Mouse (Mus musculus) cortical plate, adult 2 months (tissue): Measurements from ENCODE around the gene Hoxc4. TPM values are rescaled to one million over a fixed set of nuclear protein-coding genes. Genes with fewer than 3 reads are reported as not detected.

ENCODE experiments used
- H3K27ac ChIP-seq: fragments of 200-500 bp; 2 replicates; pipeline ENCODE4 v1.5.1; 2012; ENCODE audit warnings: low read length, control low read depth, inconsistent platforms; ENCODE audit not compliant: insufficient read depth
- H3K4me1 ChIP-seq: fragments of 200-500 bp; 2 replicates; pipeline ENCODE4 v1.6.1; 2011; ENCODE audit warnings: low read length; ENCODE audit not compliant: control insufficient read depth, insufficient read depth
- H3K4me3 ChIP-seq: fragments of 200-500 bp; 2 replicates; pipeline ENCODE4 v1.5.1; 2011; ENCODE audit warnings: mild to moderate bottlenecking, low read length, control low read depth; ENCODE audit not compliant: insufficient read depth
- CTCF ChIP-seq: fragments of 200-500 bp; IDR thresholded peaks from 2 replicates; pipeline ENCODE4 v1.5.1; 2011; ENCODE audit warnings: mild to moderate bottlenecking, control low read depth, low read length; ENCODE audit not compliant: insufficient read depth; ENCODE audit errors: extremely low read depth
- POLR2A ChIP-seq: fragments of 200-500 bp; IDR thresholded peaks from 2 replicates; pipeline ENCODE4 v1.6.1; 2011; ENCODE audit warnings: mild to moderate bottlenecking, low read length, control low read depth; ENCODE audit not compliant: insufficient read depth; ENCODE audit errors: extremely low read depth
- polyA plus RNA-seq: library from polyadenylated mRNA; depleted of rRNA; stranded (reverse); fragments of >200 nt; gene quantifications from 2 replicates; pipeline ENCODE4 v1.2.3, GENCODE M21; 2012

Hoxc4 gene
- polyA plus RNA-seq, 1 experiment = not detected

DNA sequence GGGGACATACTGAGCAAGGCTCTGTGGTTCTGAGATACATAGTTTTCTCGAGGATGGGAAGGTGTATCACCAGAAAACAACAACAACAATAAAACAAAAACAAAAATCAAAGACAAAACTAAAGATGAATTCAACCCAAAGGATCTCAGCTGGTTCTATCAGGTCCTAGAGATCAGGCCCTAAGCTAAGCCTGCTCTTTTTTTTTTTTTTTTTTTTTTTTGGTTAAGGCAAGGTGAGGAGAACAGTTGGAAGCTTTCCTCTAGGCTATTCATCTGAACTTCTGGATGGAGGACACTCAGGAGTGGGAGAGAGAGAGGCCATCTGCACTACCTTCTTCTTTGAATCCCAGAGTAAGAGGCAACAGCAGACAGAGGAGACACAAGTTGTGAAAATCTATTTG lies 18.8 kb downstream of the Hoxc4 start:
- no peaks in the 10 kb centered on the region for H3K4me1 ChIP-seq
- H3K4me3 ChIP-seq = no peak overlapping the region
- no peak overlapping the region for H3K27ac ChIP-seq
- TF ChIP-seq CTCF (no peak), POLR2A (no peak)

DNA sequence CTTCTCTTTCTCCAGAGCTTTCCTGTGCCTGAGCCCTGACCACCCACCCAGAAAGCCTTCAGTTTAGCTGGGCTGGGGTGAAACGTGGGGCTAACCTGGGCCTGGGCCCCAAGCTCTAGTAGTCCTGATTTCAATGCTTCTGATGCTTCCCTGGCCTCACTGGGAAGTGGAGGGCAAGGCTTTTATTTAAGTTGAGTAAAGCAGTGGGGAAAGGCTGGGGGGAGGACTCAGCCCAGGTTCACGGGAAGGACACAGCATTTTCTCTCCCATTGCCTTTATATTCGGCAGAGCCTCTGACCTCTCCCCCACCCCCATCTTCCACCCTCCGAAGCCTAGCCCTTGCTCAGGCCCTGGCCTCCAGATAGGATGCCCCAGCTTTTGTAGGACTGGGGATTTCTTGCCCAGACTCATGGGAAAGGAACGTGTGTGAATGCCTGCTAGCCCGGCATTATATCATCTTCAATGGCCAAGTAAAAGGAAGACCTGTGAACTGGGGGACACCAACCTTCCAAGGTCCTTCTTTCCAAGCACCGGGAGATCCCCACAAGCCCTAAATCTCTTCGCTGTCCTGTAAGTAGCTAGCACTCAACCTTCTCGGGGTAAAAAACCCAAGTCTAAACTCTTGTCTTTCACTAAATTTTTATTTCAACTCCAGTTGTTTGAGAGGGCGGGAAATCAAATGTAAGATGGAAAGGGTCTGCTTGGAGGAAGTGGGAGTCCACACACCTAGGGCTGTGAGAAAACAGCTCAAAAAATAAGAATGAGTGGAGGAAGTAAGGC lies 20.2 kb downstream of the Hoxc4 start:
- Histone ChIP-seq H3K4me3 (no peak overlapping the region), H3K27ac (no peak overlapping the region), H3K4me1 (no peaks in the 10 kb centered on the region)
- TF ChIP-seq POLR2A (no peak), CTCF (no peak)

DNA sequence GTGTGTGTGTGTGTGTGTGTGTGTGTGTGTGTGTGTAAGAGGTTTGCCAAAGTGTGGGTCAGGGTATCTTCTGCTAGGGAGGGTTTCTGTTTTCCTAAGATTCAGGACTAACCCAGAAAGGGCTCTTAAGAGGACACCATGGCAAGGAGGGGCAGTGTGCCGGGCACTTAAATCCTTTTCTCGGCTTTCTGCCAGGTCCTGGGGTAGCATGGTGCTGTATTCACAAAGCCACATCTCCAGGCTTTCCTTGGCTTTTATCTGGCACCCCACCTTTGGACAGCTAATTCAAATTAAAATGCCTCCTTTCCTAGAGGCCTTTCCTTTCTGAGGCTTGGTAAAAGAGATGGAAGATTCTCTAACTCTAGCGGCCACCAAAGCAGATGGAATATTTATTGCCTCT lies 20.9 kb downstream of the Hoxc4 start:
- TF ChIP-seq CTCF = no peak
- no peak overlapping the region for H3K4me3 ChIP-seq
- no peaks in the 10 kb centered on the region for H3K4me1 ChIP-seq
- no peak overlapping the region for H3K27ac ChIP-seq

DNA sequence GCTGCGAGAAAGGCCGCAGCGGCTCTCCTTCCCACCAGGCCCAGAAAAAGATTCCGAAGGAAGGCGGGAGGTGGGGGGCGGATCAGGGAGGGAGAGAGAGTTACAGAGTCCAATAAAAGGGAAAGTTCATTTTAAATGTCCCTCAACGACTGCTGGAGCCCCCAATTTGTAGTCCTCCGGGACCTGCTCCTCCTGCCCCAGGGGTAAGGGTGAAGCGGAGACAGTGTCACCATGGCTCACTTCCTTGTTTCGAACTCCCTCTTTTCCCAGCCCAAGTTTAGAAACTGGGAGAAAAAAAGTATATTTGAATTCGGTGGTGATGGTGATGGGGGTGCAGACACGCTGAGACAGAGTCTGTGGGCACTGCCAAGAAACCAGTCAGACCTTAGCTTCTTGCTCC lies 21.9 kb downstream of the Hoxc4 start:
- no peaks in the 10 kb centered on the region for H3K4me1 ChIP-seq
- no peak overlapping the region for H3K4me3 ChIP-seq
- no peak overlapping the region for H3K27ac ChIP-seq
- TF ChIP-seq POLR2A (no peak), CTCF (no peak)

DNA sequence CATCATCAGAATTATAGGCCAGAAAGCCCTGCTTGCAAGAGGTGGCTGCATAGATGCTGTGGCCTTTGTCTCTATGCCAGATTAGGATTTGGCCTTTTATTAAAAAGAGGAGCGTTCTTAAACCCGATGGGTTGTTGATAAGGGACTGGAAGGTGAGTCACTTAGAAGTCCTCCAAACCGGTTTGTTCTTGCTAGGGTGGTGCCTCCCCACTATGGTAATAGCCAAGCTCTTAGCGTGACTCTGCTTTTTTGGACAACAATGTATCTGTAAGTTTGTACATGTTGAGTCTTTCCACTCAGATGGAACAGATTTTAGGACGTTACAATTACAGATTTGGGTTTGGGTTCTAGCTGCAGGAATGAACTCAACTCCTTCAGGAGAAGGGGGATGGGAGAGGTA lies 22.9 kb downstream of the Hoxc4 start:
- H3K4me3 ChIP-seq = no peak overlapping the region
- TF ChIP-seq CTCF (no peak), POLR2A (no peak)
- no peaks in the 10 kb centered on the region for H3K4me1 ChIP-seq
- H3K27ac ChIP-seq = no peak overlapping the region

DNA sequence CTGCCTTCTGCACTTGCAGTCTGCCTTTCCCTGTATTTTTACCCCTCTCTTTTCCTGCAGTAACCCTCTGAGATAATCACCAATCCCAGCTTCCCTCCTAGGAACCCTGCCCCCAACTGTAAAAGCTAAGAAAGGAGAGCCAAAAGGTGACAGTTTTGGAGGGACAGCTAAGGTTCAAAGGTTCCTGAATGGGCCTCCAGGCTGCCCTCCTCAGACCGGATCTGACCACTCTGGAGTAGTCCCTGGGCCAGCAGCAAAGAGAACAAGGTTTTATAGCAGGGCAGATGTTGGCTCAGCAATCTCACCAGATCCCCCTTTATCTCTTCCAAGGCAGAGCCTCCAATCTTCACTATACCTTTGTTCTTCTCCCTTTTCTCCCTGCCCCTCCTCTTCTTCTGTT lies 23.5 kb downstream of the Hoxc4 start:
- Histone ChIP-seq H3K4me1 (no peaks in the 10 kb centered on the region), H3K4me3 (no peak overlapping the region), H3K27ac (no peak overlapping the region)
- TF ChIP-seq CTCF (no peak), POLR2A (no peak)

DNA sequence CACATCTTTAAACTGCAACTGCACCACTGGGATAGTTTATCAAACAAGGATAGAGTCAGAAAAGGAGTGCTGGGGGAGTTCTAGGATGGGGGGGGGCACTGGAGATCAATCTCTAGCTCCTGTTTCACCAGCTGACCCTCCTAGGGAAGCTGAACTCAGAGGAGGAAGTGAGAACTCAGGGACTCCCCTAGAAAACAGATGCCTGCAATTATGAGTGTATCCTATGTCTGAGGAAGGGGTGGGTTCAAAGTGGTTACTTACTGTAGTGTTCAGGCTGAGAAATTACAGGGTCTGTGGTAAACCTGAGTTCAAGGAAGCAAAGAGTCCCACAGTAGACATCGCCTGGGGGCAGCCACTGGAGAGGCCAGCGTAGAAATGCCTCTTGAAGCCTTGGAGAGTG lies 32.9 kb downstream of the Hoxc4 start:
- Histone ChIP-seq H3K4me3 (no peak overlapping the region), H3K4me1 (no peaks in the 10 kb centered on the region), H3K27ac (no peak overlapping the region)
- TF ChIP-seq CTCF (no peak), POLR2A (no peak)

DNA sequence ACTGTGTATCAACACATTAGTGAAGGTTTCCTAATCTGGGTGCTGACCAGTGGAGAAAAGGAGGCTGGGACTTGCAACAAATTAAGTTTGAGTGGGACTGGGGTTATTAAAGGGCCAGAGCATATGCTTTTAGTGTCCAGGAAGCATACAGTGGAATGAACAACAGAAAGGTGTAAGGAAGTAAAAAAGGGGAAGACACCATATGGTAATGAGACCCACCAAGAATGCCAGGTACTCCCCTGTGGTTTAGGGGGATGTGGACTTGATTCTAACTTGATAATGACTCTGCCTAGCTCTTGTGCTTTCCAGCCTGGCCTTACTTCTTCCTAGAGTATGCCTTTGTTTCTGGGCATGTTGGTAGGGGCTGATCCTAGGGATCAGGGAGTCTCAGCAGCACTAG lies 34.5 kb downstream of the Hoxc4 start:
- H3K4me3 ChIP-seq = no peak overlapping the region
- no peak for TF ChIP-seq CTCF
- no peak for TF ChIP-seq POLR2A
- no peaks in the 10 kb centered on the region for H3K4me1 ChIP-seq
- H3K27ac ChIP-seq = no peak overlapping the region

DNA sequence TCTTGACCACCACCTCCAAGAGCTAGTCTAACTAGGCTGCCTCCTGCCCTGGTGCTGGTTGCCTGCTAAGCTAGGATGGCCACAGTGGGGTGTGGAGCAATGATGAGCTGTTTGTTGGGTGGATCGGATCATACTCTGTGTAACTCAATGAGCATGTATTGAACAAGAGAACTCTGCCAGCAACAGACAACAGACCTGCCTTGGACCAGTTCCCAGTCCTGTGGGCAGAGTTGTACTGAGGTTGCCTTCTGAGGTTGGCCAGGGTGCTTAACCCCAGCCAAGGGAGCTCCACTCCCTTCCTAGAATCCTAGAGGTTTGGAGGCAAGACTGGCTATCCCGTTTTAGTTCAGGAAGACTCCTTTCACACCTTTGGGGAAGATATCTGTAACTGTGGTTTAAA lies 37.7 kb downstream of the Hoxc4 start:
- Histone ChIP-seq H3K4me3 (no peak overlapping the region), H3K4me1 (no peaks in the 10 kb centered on the region), H3K27ac (no peak overlapping the region)
- no peak for TF ChIP-seq POLR2A
- no peak for TF ChIP-seq CTCF

DNA sequence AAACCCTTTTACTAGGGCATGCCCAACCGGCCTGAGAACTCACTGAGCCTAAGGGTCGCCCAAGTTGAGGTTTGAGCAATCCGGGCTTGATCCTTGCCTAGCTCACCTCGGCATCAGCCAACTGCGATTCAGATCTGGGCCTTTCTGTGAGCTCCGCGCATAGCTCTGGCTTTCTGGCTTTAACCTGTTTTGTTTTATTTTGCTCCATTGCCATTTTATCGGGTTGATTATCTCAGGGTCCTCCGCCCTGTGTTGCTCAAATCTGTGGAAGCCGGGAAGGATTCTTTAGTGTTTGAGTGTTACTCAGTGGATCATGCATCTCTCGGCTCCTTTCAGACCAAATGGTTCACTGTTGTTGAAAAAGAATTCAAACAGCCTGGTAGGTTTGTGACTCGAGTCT lies 40.0 kb downstream of the Hoxc4 start:
- H3K4me3 ChIP-seq = no peak overlapping the region
- no peaks in the 10 kb centered on the region for H3K4me1 ChIP-seq
- no peak overlapping the region for H3K27ac ChIP-seq
- TF ChIP-seq CTCF (no peak), POLR2A (no peak)
